25 mouse cellular contexts compared by ENCODE assay signal in the genomic region with DNA sequence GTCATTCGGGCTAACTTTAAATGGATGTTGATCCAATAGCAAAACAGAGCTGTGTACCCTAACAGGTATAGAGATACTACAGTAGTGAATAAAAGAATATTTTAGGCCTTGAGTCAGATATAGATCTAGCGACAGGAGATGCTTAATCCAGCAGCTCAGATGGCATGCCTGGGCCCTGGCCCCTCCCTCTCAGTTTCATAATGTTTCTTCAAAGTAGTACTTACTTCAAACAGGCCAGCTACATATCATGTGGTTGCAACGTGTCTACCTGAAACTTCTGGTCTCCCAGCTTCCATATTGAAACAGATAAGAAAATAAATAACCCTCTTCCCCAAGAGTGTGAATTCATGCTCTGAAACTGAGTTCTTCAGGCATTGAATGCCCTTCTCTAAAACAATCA.
"Had no signal": no experiment of that assay in that cellular context is flagged by ENCODE, and none has a peak within 500 bp of the region (broad histone marks: within the 10 kb centered on the region; RNA-seq: fewer than 3 reads in every experiment).

No protein-coding gene starts in this region.

- H3K27me3 ChIP-seq: heart, embryonic 13.5 days; heart, embryonic 15.5 days; hindbrain, embryonic 12.5 days; limb, embryonic 12.5 days; liver, embryonic 13.5 days had no signal

- H3K27ac ChIP-seq: gastrocnemius, adult 2 months; heart, embryonic 13.5 days; heart, embryonic 15.5 days; hindbrain, embryonic 10.5 days; hindbrain, embryonic 12.5 days; hindbrain, embryonic 14.5 days; layer of hippocampus, adult 2 months; left cerebral cortex, adult 2 months; limb, embryonic 10.5 days; limb, embryonic 12.5 days; liver, embryonic 13.5 days had no signal

- H3K4me2 ChIP-seq: heart, embryonic 11.5 days; heart, embryonic 13.5 days; heart, embryonic 15.5 days; hindbrain, embryonic 12.5 days; hindbrain, embryonic 14.5 days; limb, embryonic 12.5 days; liver, embryonic 11.5 days; liver, embryonic 13.5 days had no signal

- DNase-seq: gastrocnemius, adult 2 months; gastrocnemius, postnatal 10 days; gastrocnemius, postnatal 25 days; heart, postnatal 4 days; kidney, adult 18-20 months; kidney, adult 8-10 months; kidney, postnatal 10 days; kidney, postnatal 25 days; kidney, postnatal 4 days; liver; liver, embryonic 13.5 days had no signal

- H3K36me3 ChIP-seq: heart, embryonic 13.5 days; heart, embryonic 15.5 days; hindbrain, embryonic 10.5 days; hindbrain, embryonic 12.5 days; limb, embryonic 10.5 days; limb, embryonic 12.5 days; liver, embryonic 13.5 days had no signal

- ATAC-seq: hindbrain, embryonic 16.5 days; inflammation-experienced regulatory T-cells, adult 6 months; intestine, embryonic 16.5 days had no signal

- H3K4me3 ChIP-seq: gastrocnemius, adult 2 months; heart, embryonic 13.5 days; heart, embryonic 15.5 days; hindbrain, embryonic 10.5 days; hindbrain, embryonic 12.5 days; layer of hippocampus, adult 2 months; left cerebral cortex, adult 2 months; limb, embryonic 10.5 days; limb, embryonic 12.5 days; liver, embryonic 13.5 days had no signal

- H3K9me3 ChIP-seq: heart, embryonic 13.5 days; heart, embryonic 15.5 days; hindbrain, embryonic 10.5 days; hindbrain, embryonic 12.5 days; limb, embryonic 10.5 days; limb, embryonic 12.5 days; liver, embryonic 13.5 days had no signal

- H3K4me1 ChIP-seq: heart, embryonic 13.5 days; heart, embryonic 15.5 days; hindbrain, embryonic 12.5 days; limb, embryonic 12.5 days had no signal

- H3K9ac ChIP-seq: heart, embryonic 13.5 days; heart, embryonic 15.5 days; hindbrain, embryonic 12.5 days; hindbrain, embryonic 14.5 days; limb, embryonic 12.5 days; liver, embryonic 13.5 days had no signal
